In genomic region chr19:4614305-4615150, GRCm38 (mm10) we compare ENCODE assay signal across 8 mouse cellular contexts. TPM values are rescaled to one million over a fixed set of nuclear protein-coding genes. Genes with fewer than 3 reads are reported as not detected.
DNase-seq lines count a peak whose midpoint lies in the region; TF ChIP-seq lines count a peak whose summit lies in the region.

No protein-coding gene starts in this region.

- H3K4me3 ChIP-seq in heart, embryonic 10.5 days, result peak overlapping the region; percentile 92
- H3K4me3 ChIP-seq in MEL (ENCODE audit: control insufficient read depth in 1 of 2, insufficient read depth in 1 of 2, low read depth in 2 of 2, low read length in 2 of 2) (peak overlapping the region; percentile 62 to 70), myocyte (peak overlapping the region; percentile 40)
- H3K4me3 ChIP-seq in forebrain, embryonic 10.5 days, result peak overlapping the region; percentile 97

- H3K27me3 ChIP-seq in heart, embryonic 10.5 days (ENCODE audit: insufficient read depth, poor library complexity, severe bottlenecking), result peaks cover 8% of the 10 kb centered on the region; the same call in 1 of the 2 replicates
- H3K27me3 ChIP-seq in MEL (ENCODE audit: control insufficient read depth in 1 of 2, insufficient read depth in 2 of 2, low read length in 2 of 2), result no peaks in the 10 kb centered on the region
- H3K27me3 ChIP-seq in forebrain, embryonic 10.5 days (ENCODE audit: poor library complexity, severe bottlenecking), result peaks cover 17% of the 10 kb centered on the region
- no peaks in the 10 kb centered on the region for H3K27me3 ChIP-seq in myocyte (ENCODE audit: control insufficient read depth, insufficient read depth, insufficient read length)

- TF ChIP-seq RAD21 in MEL (IDR thresholded peaks at IDR 0.05; ENCODE audit: low read depth, low read length), result no peak

- H3K79me2 ChIP-seq in MEL (ENCODE audit: control insufficient read depth, insufficient read depth, low read length, poor library complexity) (peaks cover 2% of the 10 kb centered on the region; the same call in 1 of the 2 replicates), myocyte (ENCODE audit: control insufficient read depth, insufficient read depth) (no peaks in the 10 kb centered on the region)

- DNase-seq in heart, embryonic 10.5 days (ENCODE audit: low spot score), result no peak
- DNase-seq in heart, adult 8-10 months (ENCODE audit: low spot score), result no peak
- no peak for DNase-seq in MEL (ENCODE audit: low read depth, low spot score)
- peak; percentile 50 for DNase-seq in forebrain, embryonic 10.5 days (ENCODE audit: extremely low spot score, low spot score)
- DNase-seq in kidney, postnatal 4 days, result peak; percentile 60 to 72
- no peak for DNase-seq in gastrocnemius, adult 18-20 months (ENCODE audit: low spot score)
- no peak for DNase-seq in urinary bladder, postnatal 25 days (ENCODE audit: low spot score)

- H3K4me2 ChIP-seq in myocyte (ENCODE audit: low read depth), result peak overlapping the region; percentile 93

- peak overlapping the region; percentile 73 for H3K9ac ChIP-seq in MEL (ENCODE audit: control insufficient read depth, low read depth, low read length, poor library complexity, severe bottlenecking)

- H3K36me3 ChIP-seq in heart, embryonic 10.5 days, result peaks cover 33% of the 10 kb centered on the region
- H3K36me3 ChIP-seq in MEL (ENCODE audit: control insufficient read depth in 1 of 2, insufficient read depth in 2 of 2, low read length in 2 of 2) (peaks cover 0 to 6% of the 10 kb centered on the region in 2 experiments; a peak in 2 of 4 replicates), myocyte (ENCODE audit: control insufficient read depth, insufficient read depth) (no peaks in the 10 kb centered on the region)
- peaks cover 39% of the 10 kb centered on the region for H3K36me3 ChIP-seq in forebrain, embryonic 10.5 days (replicated peaks)

- TF ChIP-seq EP300 in MEL (IDR thresholded peaks at IDR 0.05; ENCODE audit: low read depth in 1 of 2, low read length in 2 of 2), result no peak

- TF ChIP-seq POLR2A in MEL (IDR thresholded peaks at IDR 0.05; ENCODE audit: control insufficient read depth in 1 of 2, insufficient read depth in 1 of 2, low read depth in 1 of 2, low read length in 2 of 2, poor library complexity in 1 of 2) (peak in 1 of 2 experiments; percentile 7; a peak in 1 of 4 replicates), myocyte (IDR thresholded peaks at IDR 0.05; ENCODE audit: insufficient read length, low read depth) (no peak)

- no peak for TF ChIP-seq CTCF in MEL (IDR thresholded peaks at IDR 0.05 in 2 of 3, conservative IDR thresholded peaks at IDR 0.05 in 1 of 3; ENCODE audit: control insufficient read depth in 1 of 3, insufficient read depth in 1 of 3, low read depth in 2 of 3, low read length in 3 of 3, poor library complexity in 1 of 3, severe bottlenecking in 1 of 3)

- 18% methylated on average over 49 of the region's 49 CpGs for WGBS in heart, embryonic 10.5 days
- WGBS in forebrain, embryonic 10.5 days, result 21% methylated on average over 41 of the region's 49 CpGs

- peak overlapping the region; percentile 98 for H3K27ac ChIP-seq in heart, embryonic 10.5 days
- H3K27ac ChIP-seq in MEL (ENCODE audit: control insufficient read depth, low read depth, low read length), result no peak overlapping the region
- peak overlapping the region; percentile 99 for H3K27ac ChIP-seq in forebrain, embryonic 10.5 days

- H3K4me1 ChIP-seq in heart, embryonic 10.5 days, result peaks cover 48% of the 10 kb centered on the region
- peaks cover 0 to 10% of the 10 kb centered on the region in 2 experiments; a peak in 2 of 4 replicates for H3K4me1 ChIP-seq in MEL (ENCODE audit: control insufficient read depth in 1 of 2, insufficient read depth in 2 of 2, low read length in 2 of 2)
- peaks cover 58% of the 10 kb centered on the region for H3K4me1 ChIP-seq in forebrain, embryonic 10.5 days

- H3ac ChIP-seq in myocyte (ENCODE audit: control insufficient read depth, insufficient read length), result peak overlapping the region; percentile 74

- no peaks in the 10 kb centered on the region for H3K9me3 ChIP-seq in heart, embryonic 10.5 days
- H3K9me3 ChIP-seq in MEL (replicated peaks; ENCODE audit: insufficient read depth, low read length), result no peaks in the 10 kb centered on the region
- no peaks in the 10 kb centered on the region for H3K9me3 ChIP-seq in forebrain, embryonic 10.5 days

TF ChIP-seq in MEL, 35 proteins besides CTCF, POLR2A, EP300 and RAD21:
- TF ChIP-seq SMC3 (IDR thresholded peaks at IDR 0.05; ENCODE audit: low read depth, low read length) (no peak), TBP (IDR thresholded peaks at IDR 0.05; ENCODE audit: low read depth, low read length) (no peak), NELFE (IDR thresholded peaks at IDR 0.05; ENCODE audit: low read depth, low read length) (no peak), JUND (IDR thresholded peaks at IDR 0.05; ENCODE audit: low read depth, low read length) (no peak), USF1 (IDR thresholded peaks at IDR 0.05; ENCODE audit: low read depth, low read length) (no peak)

TF ChIP-seq in myocyte, 11 proteins besides CTCF, POLR2A, EP300 and RAD21:
- TF ChIP-seq TCF12 (IDR thresholded peaks at IDR 0.05; ENCODE audit: insufficient read depth, poor library complexity, severe bottlenecking), result no peak
- no peak for TF ChIP-seq CEBPB (IDR thresholded peaks at IDR 0.05; ENCODE audit: insufficient read depth, poor library complexity, severe bottlenecking)
- no peak for TF ChIP-seq MAX (IDR thresholded peaks at IDR 0.05; ENCODE audit: low read depth)
- no peak for TF ChIP-seq REST (IDR thresholded peaks at IDR 0.05; ENCODE audit: insufficient read depth, insufficient read length)
- TF ChIP-seq MYOG (IDR thresholded peaks at IDR 0.05; ENCODE audit: control insufficient read depth in 1 of 3, insufficient read depth in 1 of 3, insufficient read length in 2 of 3, low read depth in 2 of 3), result no peak
- no peak for TF ChIP-seq USF1 (IDR thresholded peaks at IDR 0.05; ENCODE audit: low read depth)
- no peak for TF ChIP-seq SRF (IDR thresholded peaks at IDR 0.05; ENCODE audit: control insufficient read depth, insufficient read length, low read depth)
- TF ChIP-seq TCF3 (IDR thresholded peaks at IDR 0.05; ENCODE audit: insufficient read length, low read depth), result no peak
- no peak for TF ChIP-seq POLR2AphosphoS2 (IDR thresholded peaks at IDR 0.05; ENCODE audit: insufficient read length, low read depth)
- no peak for TF ChIP-seq MYOD1 (IDR thresholded peaks at IDR 0.05; ENCODE audit: control insufficient read depth in 1 of 3, insufficient read length in 2 of 3, low read depth in 2 of 3)
- TF ChIP-seq E2F4 (IDR thresholded peaks at IDR 0.05; ENCODE audit: insufficient read depth), result no peak

RNA-seq across cellular contexts. Expression of gene Lrfn4, which starts 0.9 kb away (rescaled TPM):
- polyA plus RNA-seq in heart, embryonic 10.5 days (2016; fragmentation: Nextera tagmentation; extraction: Ambion mirVana), result 4.4 and 7.2 TPM in 2 replicates
- total RNA-seq in heart, adult 8-10 months (2022), result 1 to 10 TPM; 5.7 to 7.8 (median 7.1) TPM
- total RNA-seq in MEL (2012; rRNA removed), result 11.5 and 14.0 TPM in 2 replicates
- polyA plus RNA-seq in MEL (2012; ENCODE audit: insufficient read depth in 1 of 2, insufficient read length in 2 of 2, low read depth in 1 of 2, low replicate concordance in 2 of 2, missing spikeins in 1 of 2) (10 to 100 TPM in 1 of 2 experiments, not detected in 1; 17.5 TPM), myocyte (2012; fragmentation: generic; extraction: Trizol) (22.0 TPM)
- 5.0 and 5.7 TPM in 2 replicates for polyA plus RNA-seq in forebrain, embryonic 10.5 days (2016; fragmentation: Nextera tagmentation; extraction: Ambion mirVana)
- 1 to 10 TPM in 1 of 2 experiments, under 1 TPM in 1; 0.94 to 1.2 TPM for total RNA-seq in gastrocnemius, adult 18-20 months (2021)

RNA-seq across cellular contexts. Expression of gene Rce1, which starts 10.9 kb away (rescaled TPM):
- 53.1 and 61.9 TPM in 2 replicates for polyA plus RNA-seq in heart, embryonic 10.5 days (2016; fragmentation: Nextera tagmentation; extraction: Ambion mirVana)
- total RNA-seq in heart, adult 8-10 months (2022), result 1 to 10 TPM; 6.9 to 9.2 (median 8.0) TPM
- total RNA-seq in MEL (2012; rRNA removed), result 37.1 and 43.1 TPM in 2 replicates
- polyA plus RNA-seq in MEL (2012; ENCODE audit: insufficient read depth in 1 of 2, insufficient read length in 2 of 2, low read depth in 1 of 2, low replicate concordance in 2 of 2, missing spikeins in 1 of 2), result 10 to 100 TPM in 1 of 2 experiments, not detected in 1; 67.8 TPM
- 84.3 and 84.9 TPM in 2 replicates for polyA plus RNA-seq in forebrain, embryonic 10.5 days (2016; fragmentation: Nextera tagmentation; extraction: Ambion mirVana)
- 43.8 TPM for polyA plus RNA-seq in myocyte (2012; fragmentation: generic; extraction: Trizol)
- total RNA-seq in gastrocnemius, adult 18-20 months (2021), result 1 to 10 TPM; 4.3 to 4.5 TPM

Comparison
In these comparisons a context has a peak if more than half of its experiments do, and no peak if none do; other contexts are left out.
1. DNase-seq: peak in forebrain, embryonic 10.5 days (single experiment) and kidney, postnatal 4 days (2 of 2); none in heart, embryonic 10.5 days (single experiment), heart, adult 8-10 months (single experiment), MEL (single experiment), gastrocnemius, adult 18-20 months (single experiment) and urinary bladder, postnatal 25 days (single experiment).
2. H3K4me3 ChIP-seq: peak in every context shown above with its lines; median percentile 97 in forebrain, embryonic 10.5 days; 92 in heart, embryonic 10.5 days; 66 in MEL; 40 in myocyte.